In genomic region chr7:19920166-19920505, GRCm38 (mm10) we compare ENCODE assay signal across 8 mouse cellular contexts. TPM values are rescaled to one million over a fixed set of nuclear protein-coding genes. Genes with fewer than 3 reads are reported as not detected.
A peak's percentile ranks its signal among the peaks of the same experiment; 100 is the strongest.
DNase-seq lines count a peak whose midpoint lies in the region; ATAC-seq and TF ChIP-seq lines count a peak whose summit lies in the region.

No protein-coding gene starts in this region.

- peaks cover 40% of the 10 kb centered on the region for H3K4me1 ChIP-seq in thymus, adult 2 months (replicated peaks; ENCODE audit: control insufficient read depth, insufficient read depth, low read length)
- peaks cover 4% of the 10 kb centered on the region for H3K4me1 ChIP-seq in liver, embryonic 16.5 days (ENCODE audit: control insufficient read depth, low read depth, low read length)

- peak overlapping the region; percentile 38; the same call in 1 of the 2 replicates for H3K27ac ChIP-seq in thymus, adult 2 months (ENCODE audit: control insufficient read depth, insufficient read depth, low read length)
- no peak overlapping the region for H3K27ac ChIP-seq in liver, embryonic 16.5 days (ENCODE audit: low read length)

- no peaks in the 10 kb centered on the region for H3K9me3 ChIP-seq in liver, embryonic 16.5 days (replicated peaks; ENCODE audit: control insufficient read depth, low read length)

- H3K4me3 ChIP-seq in thymus, adult 2 months (ENCODE audit: control insufficient read depth, insufficient read depth, low read length): peak overlapping the region; percentile 80
- peak overlapping the region; percentile 66 for H3K4me3 ChIP-seq in liver, embryonic 16.5 days (ENCODE audit: low read depth, low read length)

- DNase-seq in frontal cortex, postnatal 25 days (ENCODE audit: low spot score in 2 of 2): no peak
- DNase-seq in thymus, adult 2 months: no peak
- no peak for DNase-seq in thymus, postnatal 25 days
- no peak for DNase-seq in frontal cortex, adult 2 months (ENCODE audit: extremely low spot score in 1 of 2, low spot score in 1 of 2)
- DNase-seq in Muller cell, postnatal 12 days (ENCODE audit: inconsistent ontology term): no peak

- peak overlapping the region; percentile 66 for H3K4me2 ChIP-seq in liver, embryonic 16.5 days (ENCODE audit: low read depth, low read length)

- peak; percentile 34; the same call in 1 of the 2 replicates for ATAC-seq in frontal cortex, adult (ENCODE audit: low TSS enrichment)
- no peak for ATAC-seq in liver, embryonic 16.5 days (ENCODE audit: low read depth)
- no peak for ATAC-seq in activated CD4-positive, CD25-positive, alpha-beta regulatory T cell, adult 4 months

- TF ChIP-seq CTCF in thymus, adult 2 months (IDR thresholded peaks at IDR 0.05; ENCODE audit: borderline replicate concordance, control insufficient read depth, extremely low read depth, insufficient read depth, low read length, poor library complexity): no peak

- 37% methylated on average over 4 of the region's 4 CpGs for WGBS in thymus, adult 2 months
- 21% methylated on average over 4 of the region's 4 CpGs for WGBS in liver, embryonic 16.5 days (ENCODE audit: insufficient replicate concordance)

- TF ChIP-seq POLR2A in thymus, adult 2 months (IDR thresholded peaks at IDR 0.05; ENCODE audit: control insufficient read depth, extremely low read depth, insufficient read depth, low read length, poor library complexity): no peak

- H3K36me3 ChIP-seq in thymus, adult 2 months (ENCODE audit: control insufficient read depth, insufficient read depth, low read length): peaks cover 31% of the 10 kb centered on the region
- no peaks in the 10 kb centered on the region for H3K36me3 ChIP-seq in liver, embryonic 16.5 days (ENCODE audit: control insufficient read depth, insufficient read depth)

- no peaks in the 10 kb centered on the region for H3K27me3 ChIP-seq in thymus, adult 2 months (ENCODE audit: control insufficient read depth, insufficient read depth, low read length)
- H3K27me3 ChIP-seq in liver, embryonic 16.5 days (ENCODE audit: control insufficient read depth, insufficient read depth, low read depth, low read length): no peaks in the 10 kb centered on the region

- peak overlapping the region; percentile 58 for H3K9ac ChIP-seq in liver, embryonic 16.5 days (ENCODE audit: low read depth, low read length)

RNA-seq across cellular contexts. Expression of gene Pvr, which starts 0.8 kb away (rescaled TPM):
- 74.9 and 82.4 TPM in 2 replicates for polyA plus RNA-seq in thymus, adult 2 months (2012; rRNA removed)
- 3.4 and 3.6 TPM in 2 replicates for polyA plus RNA-seq in liver, embryonic 16.5 days (2015; fragmentation: Nextera tagmentation; extraction: Ambion mirVana)
- polyA plus RNA-seq in frontal cortex, adult 2 months (2012; rRNA removed): 12.0 and 14.5 TPM in 2 replicates
- polyA plus RNA-seq in activated CD4-positive, CD25-positive, alpha-beta regulatory T cell, adult 4 months (2017; shearing (Covaris generic)): 10 to 100 TPM; 17.4 to 24.1 TPM

RNA-seq across cellular contexts. Expression of gene Igsf23, which starts 30.4 kb away (rescaled TPM):
- 17.3 and 22.4 TPM in 2 replicates for polyA plus RNA-seq in thymus, adult 2 months (2012; rRNA removed)
- 0.15 and 0.30 TPM in 2 replicates for polyA plus RNA-seq in liver, embryonic 16.5 days (2015; fragmentation: Nextera tagmentation; extraction: Ambion mirVana)
- 0.08 TPM in 1 of 2 replicates, not detected in the other for polyA plus RNA-seq in frontal cortex, adult 2 months (2012; rRNA removed)
- 1 to 10 TPM; 7.5 to 8.9 TPM for polyA plus RNA-seq in activated CD4-positive, CD25-positive, alpha-beta regulatory T cell, adult 4 months (2017; shearing (Covaris generic))

RNA-seq across cellular contexts. Expression of gene Ceacam19, which starts 32.4 kb away (rescaled TPM):
- 0.30 and 0.36 TPM in 2 replicates for polyA plus RNA-seq in thymus, adult 2 months (2012; rRNA removed)
- polyA plus RNA-seq in liver, embryonic 16.5 days (2015; fragmentation: Nextera tagmentation; extraction: Ambion mirVana): not detected in 2 replicates
- polyA plus RNA-seq in frontal cortex, adult 2 months (2012; rRNA removed): not detected in 2 replicates
- polyA plus RNA-seq in activated CD4-positive, CD25-positive, alpha-beta regulatory T cell, adult 4 months (2017; shearing (Covaris generic)): not detected

RNA-seq across cellular contexts. Expression of gene Ceacam20, which starts 45.1 kb away (rescaled TPM):
- polyA plus RNA-seq in thymus, adult 2 months (2012; rRNA removed): 0.49 and 0.57 TPM in 2 replicates
- not detected in 2 replicates for polyA plus RNA-seq in liver, embryonic 16.5 days (2015; fragmentation: Nextera tagmentation; extraction: Ambion mirVana)
- not detected in 2 replicates for polyA plus RNA-seq in frontal cortex, adult 2 months (2012; rRNA removed)
- not detected for polyA plus RNA-seq in activated CD4-positive, CD25-positive, alpha-beta regulatory T cell, adult 4 months (2017; shearing (Covaris generic))

RNA-seq across cellular contexts. Expression of gene Ceacam16, which starts 59.0 kb away (rescaled TPM):
- 3.3 and 3.9 TPM in 2 replicates for polyA plus RNA-seq in thymus, adult 2 months (2012; rRNA removed)
- not detected in 2 replicates for polyA plus RNA-seq in liver, embryonic 16.5 days (2015; fragmentation: Nextera tagmentation; extraction: Ambion mirVana)
- not detected in 2 replicates for polyA plus RNA-seq in frontal cortex, adult 2 months (2012; rRNA removed)
- under 1 TPM in 1 of 2 experiments, not detected in 1; 0.40 TPM for polyA plus RNA-seq in activated CD4-positive, CD25-positive, alpha-beta regulatory T cell, adult 4 months (2017; shearing (Covaris generic))
